Mouse (Mus musculus): ENCODE results near the gene Cask. TPM values are rescaled to one million over a fixed set of nuclear protein-coding genes. Genes with fewer than 3 reads are reported as not detected.

Gene Cask
- polyA plus RNA-seq, 1 experiment from 2014 or later: 5.0 TPM

GRCm38 (mm10) chrX:13504389-13504788 lies 346.8 kb downstream of the Cask start:
- Histone ChIP-seq H3K9me3 (replicated peaks; ENCODE audit: control insufficient read depth, low read length) (no peaks in the 10 kb centered on the region), H3K4me1 (ENCODE audit: control insufficient read depth, insufficient read depth, low read length) (no peaks in the 10 kb centered on the region), H3K4me2 (ENCODE audit: low read depth, low read length) (no peak overlapping the region), H3K27ac (ENCODE audit: low read length) (no peak overlapping the region), H3K27me3 (ENCODE audit: control insufficient read depth, insufficient read depth, low read length) (peaks cover 3% of the 10 kb centered on the region; the same call in 1 of the 2 replicates), H3K36me3 (ENCODE audit: control insufficient read depth, insufficient read depth) (no peaks in the 10 kb centered on the region), H3K9ac (ENCODE audit: low read length) (no peak overlapping the region), H3K4me3 (ENCODE audit: low read length) (no peak overlapping the region)
- ATAC-seq (replicated peaks; ENCODE audit: extremely low read depth, insufficient read depth, low FRiP score): no peak
- WGBS: 80% methylated on average over 7 of the region's 7 CpGs

- no peaks in the 10 kb centered on the region for H3K36me3 ChIP-seq (ENCODE audit: control insufficient read depth, insufficient read depth)
- no peak overlapping the region for H3K4me2 ChIP-seq (ENCODE audit: low read depth, low read length)
- ATAC-seq (replicated peaks; ENCODE audit: extremely low read depth, insufficient read depth, low FRiP score): no peak
- WGBS: 56% methylated on average over 7 of the region's 7 CpGs
- no peaks in the 10 kb centered on the region for H3K4me1 ChIP-seq (ENCODE audit: control insufficient read depth, insufficient read depth, low read length)
- peaks cover 3% of the 10 kb centered on the region; the same call in 1 of the 2 replicates for H3K27me3 ChIP-seq (ENCODE audit: control insufficient read depth, insufficient read depth, low read length)
- H3K4me3 ChIP-seq (ENCODE audit: low read length): no peak overlapping the region
- no peak overlapping the region for H3K9ac ChIP-seq (ENCODE audit: low read length)
- no peaks in the 10 kb centered on the region for H3K9me3 ChIP-seq (replicated peaks; ENCODE audit: control insufficient read depth, low read length)
- H3K27ac ChIP-seq (ENCODE audit: low read length): peak overlapping the region; percentile 23; the same call in 1 of the 2 replicates
Observed at GRCm38 (mm10) chrX:13502862-13503375, 348.2 kb downstream of the Cask start.

GRCm38 (mm10) chrX:13500284-13500683 lies 350.9 kb downstream of the Cask start:
- Histone ChIP-seq H3K4me1 (ENCODE audit: control insufficient read depth, insufficient read depth, low read length) (no peaks in the 10 kb centered on the region), H3K27ac (ENCODE audit: low read length) (no peak overlapping the region), H3K36me3 (ENCODE audit: control insufficient read depth, insufficient read depth) (no peaks in the 10 kb centered on the region), H3K9me3 (replicated peaks; ENCODE audit: control insufficient read depth, low read length) (no peaks in the 10 kb centered on the region), H3K27me3 (ENCODE audit: control insufficient read depth, insufficient read depth, low read length) (peaks cover 7% of the 10 kb centered on the region; the same call in 1 of the 2 replicates), H3K9ac (ENCODE audit: low read length) (no peak overlapping the region), H3K4me3 (ENCODE audit: low read length) (no peak overlapping the region), H3K4me2 (ENCODE audit: low read depth, low read length) (no peak overlapping the region)
- no peak for ATAC-seq (replicated peaks; ENCODE audit: extremely low read depth, insufficient read depth, low FRiP score)
- 72% methylated on average over 4 of the region's 4 CpGs for WGBS

- H3K4me1 ChIP-seq (ENCODE audit: control insufficient read depth, insufficient read depth, low read length): no peaks in the 10 kb centered on the region
- no peaks in the 10 kb centered on the region for H3K36me3 ChIP-seq (ENCODE audit: control insufficient read depth, insufficient read depth)
- H3K4me2 ChIP-seq (ENCODE audit: low read depth, low read length): no peak overlapping the region
- no peak overlapping the region for H3K9ac ChIP-seq (ENCODE audit: low read length)
- no peak overlapping the region for H3K4me3 ChIP-seq (ENCODE audit: low read length)
- H3K27me3 ChIP-seq (ENCODE audit: control insufficient read depth, insufficient read depth, low read length): peaks cover 12% of the 10 kb centered on the region; the same call in 1 of the 2 replicates
- no peaks in the 10 kb centered on the region for H3K9me3 ChIP-seq (replicated peaks; ENCODE audit: control insufficient read depth, low read length)
- H3K27ac ChIP-seq (ENCODE audit: low read length): no peak overlapping the region
- 68% methylated on average over 8 of the region's 8 CpGs for WGBS
- no peak for ATAC-seq (replicated peaks; ENCODE audit: extremely low read depth, insufficient read depth, low FRiP score)
Observed at GRCm38 (mm10) chrX:13494892-13495703, 356.1 kb downstream of the Cask start.

- ATAC-seq (replicated peaks; ENCODE audit: extremely low read depth, insufficient read depth, low FRiP score): no peak
- Histone ChIP-seq H3K4me3 (ENCODE audit: low read length) (no peak overlapping the region), H3K4me1 (ENCODE audit: control insufficient read depth, insufficient read depth, low read length) (no peaks in the 10 kb centered on the region), H3K9ac (ENCODE audit: low read length) (no peak overlapping the region), H3K4me2 (ENCODE audit: low read depth, low read length) (no peak overlapping the region), H3K27ac (ENCODE audit: low read length) (no peak overlapping the region), H3K27me3 (ENCODE audit: control insufficient read depth, insufficient read depth, low read length) (peaks cover 12% of the 10 kb centered on the region; the same call in 1 of the 2 replicates), H3K36me3 (ENCODE audit: control insufficient read depth, insufficient read depth) (no peaks in the 10 kb centered on the region), H3K9me3 (replicated peaks; ENCODE audit: control insufficient read depth, low read length) (no peaks in the 10 kb centered on the region)
Observed at GRCm38 (mm10) chrX:13492922-13493321, 358.2 kb downstream of the Cask start.

GRCm38 (mm10) chrX:13490941-13491340 lies 360.2 kb downstream of the Cask start:
- Histone ChIP-seq H3K4me1 (ENCODE audit: control insufficient read depth, insufficient read depth, low read length) (no peaks in the 10 kb centered on the region), H3K9ac (ENCODE audit: low read length) (no peak overlapping the region), H3K36me3 (ENCODE audit: control insufficient read depth, insufficient read depth) (no peaks in the 10 kb centered on the region), H3K4me3 (ENCODE audit: low read length) (no peak overlapping the region), H3K9me3 (replicated peaks; ENCODE audit: control insufficient read depth, low read length) (peaks cover 6% of the 10 kb centered on the region; the same call in 1 of the 2 replicates), H3K4me2 (ENCODE audit: low read depth, low read length) (no peak overlapping the region), H3K27me3 (ENCODE audit: control insufficient read depth, insufficient read depth, low read length) (peaks cover 16% of the 10 kb centered on the region), H3K27ac (ENCODE audit: low read length) (no peak overlapping the region)
- no peak for ATAC-seq (replicated peaks; ENCODE audit: extremely low read depth, insufficient read depth, low FRiP score)
- WGBS: 36% methylated on average over 3 of the region's 3 CpGs

- Histone ChIP-seq H3K27ac (ENCODE audit: low read length) (no peak overlapping the region), H3K36me3 (ENCODE audit: control insufficient read depth, insufficient read depth) (no peaks in the 10 kb centered on the region), H3K27me3 (ENCODE audit: control insufficient read depth, insufficient read depth, low read length) (peaks cover 13% of the 10 kb centered on the region), H3K9me3 (replicated peaks; ENCODE audit: control insufficient read depth, low read length) (peaks cover 6% of the 10 kb centered on the region; the same call in 1 of the 2 replicates), H3K9ac (ENCODE audit: low read length) (no peak overlapping the region), H3K4me2 (ENCODE audit: low read depth, low read length) (no peak overlapping the region), H3K4me3 (ENCODE audit: low read length) (no peak overlapping the region), H3K4me1 (ENCODE audit: control insufficient read depth, insufficient read depth, low read length) (no peaks in the 10 kb centered on the region)
- ATAC-seq (replicated peaks; ENCODE audit: extremely low read depth, insufficient read depth, low FRiP score): no peak
- WGBS: 50% methylated on average over 1 of the region's 1 CpGs
Observed at GRCm38 (mm10) chrX:13489761-13490160, 361.4 kb downstream of the Cask start.

- H3K27ac ChIP-seq (ENCODE audit: low read length): no peak overlapping the region
- no peak for ATAC-seq (replicated peaks; ENCODE audit: extremely low read depth, insufficient read depth, low FRiP score)
- no peaks in the 10 kb centered on the region for H3K36me3 ChIP-seq (ENCODE audit: control insufficient read depth, insufficient read depth)
- no peak overlapping the region for H3K4me3 ChIP-seq (ENCODE audit: low read length)
- H3K9ac ChIP-seq (ENCODE audit: low read length): no peak overlapping the region
- H3K4me2 ChIP-seq (ENCODE audit: low read depth, low read length): no peak overlapping the region
- H3K4me1 ChIP-seq (ENCODE audit: control insufficient read depth, insufficient read depth, low read length): no peaks in the 10 kb centered on the region
- 72% methylated on average over 3 of the region's 3 CpGs for WGBS
- peaks cover 13% of the 10 kb centered on the region for H3K27me3 ChIP-seq (ENCODE audit: control insufficient read depth, insufficient read depth, low read length)
- H3K9me3 ChIP-seq (replicated peaks; ENCODE audit: control insufficient read depth, low read length): peaks cover 6% of the 10 kb centered on the region; the same call in 1 of the 2 replicates
Observed at GRCm38 (mm10) chrX:13489001-13489400, 362.2 kb downstream of the Cask start.

- no peak for ATAC-seq (replicated peaks; ENCODE audit: extremely low read depth, insufficient read depth, low FRiP score)
- H3K36me3 ChIP-seq (ENCODE audit: control insufficient read depth, insufficient read depth): no peaks in the 10 kb centered on the region
- no peak overlapping the region for H3K4me3 ChIP-seq (ENCODE audit: low read length)
- peaks cover 6% of the 10 kb centered on the region; the same call in 1 of the 2 replicates for H3K9me3 ChIP-seq (replicated peaks; ENCODE audit: control insufficient read depth, low read length)
- H3K27me3 ChIP-seq (ENCODE audit: control insufficient read depth, insufficient read depth, low read length): peaks cover 8% of the 10 kb centered on the region
- no peak overlapping the region for H3K9ac ChIP-seq (ENCODE audit: low read length)
- H3K4me1 ChIP-seq (ENCODE audit: control insufficient read depth, insufficient read depth, low read length): no peaks in the 10 kb centered on the region
- H3K4me2 ChIP-seq (ENCODE audit: low read depth, low read length): no peak overlapping the region
- H3K27ac ChIP-seq (ENCODE audit: low read length): no peak overlapping the region
Observed at GRCm38 (mm10) chrX:13484447-13484846, 366.7 kb downstream of the Cask start.
